Mouse (Mus musculus): ENCODE data around the gene Ggn. TPM values are rescaled to one million over a fixed set of nuclear protein-coding genes. Genes with fewer than 3 reads are reported as not detected.

The Ggn gene
- polyA plus RNA-seq, 1 experiment from 2014 or later = 0.49 TPM

- no peak overlapping the region for H3K27ac ChIP-seq (ENCODE audit: low read length)
- H3K36me3 ChIP-seq (ENCODE audit: control insufficient read depth, insufficient read depth, low read length) = peaks cover 2% of the 10 kb centered on the region; the same call in 1 of the 2 replicates
- peak overlapping the region; percentile 84 for H3K4me2 ChIP-seq (replicated peaks; ENCODE audit: low read depth, low read length)
- H3K4me3 ChIP-seq (ENCODE audit: low read depth, low read length) = peak overlapping the region; percentile 63
- no peak overlapping the region; the same call in 1 of the 2 replicates for H3K9ac ChIP-seq (replicated peaks; ENCODE audit: low read depth, low read length)
- H3K27me3 ChIP-seq (ENCODE audit: control insufficient read depth, insufficient read depth, low read length) = peaks cover 22% of the 10 kb centered on the region
- no peak for ATAC-seq (ENCODE audit: insufficient number of reproducible peaks, insufficient read depth, low FRiP score, low read depth)
- peaks cover 20% of the 10 kb centered on the region for H3K4me1 ChIP-seq (ENCODE audit: control insufficient read depth, insufficient read depth, low read length)
- 10% methylated on average over 10 of the region's 10 CpGs for WGBS
- no peaks in the 10 kb centered on the region for H3K9me3 ChIP-seq (ENCODE audit: control insufficient read depth, low read depth, low read length)
Observed at GRCm38 (mm10) chr7:29168121-29168695, 1.8 kb upstream of the Ggn start.

- no peak overlapping the region; the same call in 1 of the 2 replicates for H3K27ac ChIP-seq (ENCODE audit: low read length)
- H3K4me1 ChIP-seq (ENCODE audit: control insufficient read depth, insufficient read depth, low read length) = peaks cover 20% of the 10 kb centered on the region
- no peak for ATAC-seq (ENCODE audit: insufficient number of reproducible peaks, insufficient read depth, low FRiP score, low read depth)
- peak overlapping the region; percentile 63 for H3K4me3 ChIP-seq (ENCODE audit: low read depth, low read length)
- peak overlapping the region; percentile 84 for H3K4me2 ChIP-seq (replicated peaks; ENCODE audit: low read depth, low read length)
- H3K36me3 ChIP-seq (ENCODE audit: control insufficient read depth, insufficient read depth, low read length) = peaks cover 8% of the 10 kb centered on the region
- H3K27me3 ChIP-seq (ENCODE audit: control insufficient read depth, insufficient read depth, low read length) = peaks cover 26% of the 10 kb centered on the region
- WGBS = under 1% methylated on average over 14 of the region's 14 CpGs
- H3K9ac ChIP-seq (replicated peaks; ENCODE audit: low read depth, low read length) = peak overlapping the region; percentile 33
- no peaks in the 10 kb centered on the region for H3K9me3 ChIP-seq (ENCODE audit: control insufficient read depth, low read depth, low read length)
Observed at GRCm38 (mm10) chr7:29168791-29169230, 1.2 kb upstream of the Ggn start.

GRCm38 (mm10) chr7:29169231-29170065 lies 562 bp upstream of the Ggn start:
- H3K4me1 ChIP-seq (ENCODE audit: control insufficient read depth, insufficient read depth, low read length) = peaks cover 20% of the 10 kb centered on the region
- peaks cover 28% of the 10 kb centered on the region for H3K27me3 ChIP-seq (ENCODE audit: control insufficient read depth, insufficient read depth, low read length)

GRCm38 (mm10) chr7:29170755-29171561 lies 948 bp downstream of the Ggn start:
- Histone ChIP-seq H3K4me3 (ENCODE audit: low read depth, low read length) (peak overlapping the region; percentile 63), H3K9me3 (ENCODE audit: control insufficient read depth, low read depth, low read length) (no peaks in the 10 kb centered on the region), H3K9ac (replicated peaks; ENCODE audit: low read depth, low read length) (0 out of 2 replicates have a peak overlapping the region, but pooled peaks have one; percentile 18), H3K4me1 (ENCODE audit: control insufficient read depth, insufficient read depth, low read length) (peaks cover 20% of the 10 kb centered on the region), H3K36me3 (ENCODE audit: control insufficient read depth, insufficient read depth, low read length) (peaks cover 29% of the 10 kb centered on the region), H3K27ac (ENCODE audit: low read length) (no peak overlapping the region), H3K4me2 (replicated peaks; ENCODE audit: low read depth, low read length) (peak overlapping the region; percentile 84), H3K27me3 (ENCODE audit: control insufficient read depth, insufficient read depth, low read length) (peaks cover 28% of the 10 kb centered on the region)
- no peak for ATAC-seq (ENCODE audit: insufficient number of reproducible peaks, insufficient read depth, low FRiP score, low read depth)
- under 1% methylated on average over 41 of the region's 43 CpGs for WGBS

More at GRCm38 (mm10) chr7:29169231-29170065, 562 bp upstream of the Ggn start:
- Histone ChIP-seq H3K4me2 (replicated peaks; ENCODE audit: low read depth, low read length) (peak overlapping the region; percentile 84), H3K4me3 (ENCODE audit: low read depth, low read length) (peak overlapping the region; percentile 63), H3K9ac (replicated peaks; ENCODE audit: low read depth, low read length) (peak overlapping the region; percentile 33), H3K36me3 (ENCODE audit: control insufficient read depth, insufficient read depth, low read length) (peaks cover 14% of the 10 kb centered on the region), H3K9me3 (ENCODE audit: control insufficient read depth, low read depth, low read length) (no peaks in the 10 kb centered on the region), H3K27ac (ENCODE audit: low read length) (peak overlapping the region; percentile 48; the same call in 1 of the 2 replicates)
- WGBS = under 1% methylated on average over 28 of the region's 39 CpGs
- ATAC-seq (ENCODE audit: insufficient number of reproducible peaks, insufficient read depth, low FRiP score, low read depth) = peak; percentile 81

GRCm38 (mm10) chr7:29171562-29172097 lies 1.6 kb downstream of the Ggn start:
- Histone ChIP-seq H3K4me1 (ENCODE audit: control insufficient read depth, insufficient read depth, low read length) (peaks cover 20% of the 10 kb centered on the region), H3K36me3 (ENCODE audit: control insufficient read depth, insufficient read depth, low read length) (peaks cover 36% of the 10 kb centered on the region), H3K9me3 (ENCODE audit: control insufficient read depth, low read depth, low read length) (no peaks in the 10 kb centered on the region), H3K27me3 (ENCODE audit: control insufficient read depth, insufficient read depth, low read length) (peaks cover 28% of the 10 kb centered on the region), H3K27ac (ENCODE audit: low read length) (no peak overlapping the region), H3K9ac (replicated peaks; ENCODE audit: low read depth, low read length) (no peak overlapping the region), H3K4me3 (ENCODE audit: low read depth, low read length) (peak overlapping the region; percentile 63), H3K4me2 (replicated peaks; ENCODE audit: low read depth, low read length) (peak overlapping the region; percentile 84)
- WGBS = 10% methylated on average over 34 of the region's 34 CpGs
- no peak for ATAC-seq (ENCODE audit: insufficient number of reproducible peaks, insufficient read depth, low FRiP score, low read depth)

- Histone ChIP-seq H3K27me3 (ENCODE audit: control insufficient read depth, insufficient read depth, low read length) (peaks cover 28% of the 10 kb centered on the region), H3K36me3 (ENCODE audit: control insufficient read depth, insufficient read depth, low read length) (peaks cover 39% of the 10 kb centered on the region), H3K27ac (ENCODE audit: low read length) (no peak overlapping the region), H3K4me1 (ENCODE audit: control insufficient read depth, insufficient read depth, low read length) (peaks cover 20% of the 10 kb centered on the region), H3K9me3 (ENCODE audit: control insufficient read depth, low read depth, low read length) (no peaks in the 10 kb centered on the region), H3K4me3 (ENCODE audit: low read depth, low read length) (no peak overlapping the region), H3K4me2 (replicated peaks; ENCODE audit: low read depth, low read length) (no peak overlapping the region), H3K9ac (replicated peaks; ENCODE audit: low read depth, low read length) (no peak overlapping the region)
- no peak for ATAC-seq (ENCODE audit: insufficient number of reproducible peaks, insufficient read depth, low FRiP score, low read depth)
- WGBS = 43% methylated on average over 32 of the region's 32 CpGs
Observed at GRCm38 (mm10) chr7:29172390-29173016, 2.5 kb downstream of the Ggn start.

GRCm38 (mm10) chr7:29178106-29178505 lies 8.1 kb downstream of the Ggn start:
- Histone ChIP-seq H3K27ac (ENCODE audit: low read length) (no peak overlapping the region), H3K9ac (replicated peaks; ENCODE audit: low read depth, low read length) (no peak overlapping the region), H3K4me2 (replicated peaks; ENCODE audit: low read depth, low read length) (no peak overlapping the region), H3K9me3 (ENCODE audit: control insufficient read depth, low read depth, low read length) (no peaks in the 10 kb centered on the region), H3K27me3 (ENCODE audit: control insufficient read depth, insufficient read depth, low read length) (peaks cover 7% of the 10 kb centered on the region), H3K4me3 (ENCODE audit: low read depth, low read length) (no peak overlapping the region), H3K4me1 (ENCODE audit: control insufficient read depth, insufficient read depth, low read length) (peaks cover 10% of the 10 kb centered on the region), H3K36me3 (ENCODE audit: control insufficient read depth, insufficient read depth, low read length) (peaks cover 38% of the 10 kb centered on the region)
- WGBS = 91% methylated on average over 4 of the region's 4 CpGs
- no peak for ATAC-seq (ENCODE audit: insufficient number of reproducible peaks, insufficient read depth, low FRiP score, low read depth)

All from stomach, embryonic 14.5 days (tissue).